Mouse (Mus musculus): ENCODE data around the gene Ppm1a. TPM values are rescaled to one million over a fixed set of nuclear protein-coding genes. Genes with fewer than 3 reads are reported as not detected.

The Ppm1a gene
- total and polyA plus RNA-seq, 2 experiments: 57.8 to 108 TPM

DNA sequence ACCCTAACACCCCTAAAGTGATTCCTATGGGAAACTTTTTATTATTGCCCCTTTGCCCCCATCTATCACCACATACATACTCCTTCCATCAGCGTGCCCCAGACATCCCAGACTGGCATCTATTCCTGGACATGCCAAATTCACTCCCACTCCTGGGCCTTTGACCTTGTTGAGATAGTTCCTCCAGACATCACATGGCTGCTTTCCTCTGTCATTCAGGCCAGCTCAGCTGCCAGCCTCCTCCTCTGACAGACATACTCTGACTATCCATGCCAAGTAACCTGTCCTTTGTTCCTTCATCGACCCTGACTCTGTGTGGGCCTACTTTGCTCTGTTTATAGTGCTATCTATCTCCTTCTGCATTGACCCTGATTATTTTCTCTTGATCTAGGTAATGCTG lies 6.6 kb upstream of the Ppm1a start:
- TF ChIP-seq POLR2A (IDR thresholded peaks at IDR 0.05; ENCODE audit: extremely low read depth, insufficient read depth, low read length) (no peak), CTCF (IDR thresholded peaks at IDR 0.05; ENCODE audit: low read depth, low read length) (no peak)
- Histone ChIP-seq H3K36me3 (ENCODE audit: control insufficient read depth, insufficient read depth, low read length) (no peaks in the 10 kb centered on the region), H3K27me3 (ENCODE audit: control insufficient read depth, insufficient read depth, low read length) (no peaks in the 10 kb centered on the region), H3K27ac (replicated peaks; ENCODE audit: insufficient read depth, low read depth, low read length) (peak overlapping the region; percentile 71; the same call in 1 of the 2 replicates), H3K9ac (ENCODE audit: low read depth, low read length) (no peak overlapping the region), H3K4me3 (ENCODE audit: insufficient read depth, low read depth, low read length) (no peak overlapping the region), H3K4me1 (ENCODE audit: control insufficient read depth, insufficient read depth, low read length) (peaks cover 8% of the 10 kb centered on the region), H3K79me2 (ENCODE audit: control insufficient read depth, insufficient read depth, low read length) (no peaks in the 10 kb centered on the region)
- peak; percentile 96 for DNase-seq (ENCODE audit: extremely low read depth, low read depth, low spot score)
- 35% methylated on average over 2 of the region's 2 CpGs for WGBS

DNA sequence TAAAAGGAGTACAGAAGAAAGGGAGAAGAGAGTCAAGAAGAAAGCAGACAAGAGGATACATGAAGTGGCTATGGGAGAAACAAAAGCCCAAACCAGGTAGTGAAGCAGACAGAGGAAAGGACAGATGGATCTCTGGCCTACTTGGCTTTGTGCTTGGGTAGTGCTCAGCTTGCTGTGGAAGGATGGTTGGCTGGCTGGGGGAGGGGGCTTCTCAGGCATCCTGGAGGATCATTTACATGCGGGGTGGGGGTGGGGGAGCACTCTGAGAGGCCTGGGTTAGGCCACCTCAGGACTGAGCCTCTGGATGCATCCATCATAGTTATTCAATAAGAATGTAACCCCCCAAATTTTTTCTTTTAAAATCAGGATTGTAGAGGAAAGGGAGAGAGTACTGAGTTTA lies 341 bp downstream of the Ppm1a start:
- Histone ChIP-seq H3K36me3 (ENCODE audit: control insufficient read depth, insufficient read depth, low read length) (no peaks in the 10 kb centered on the region), H3K79me2 (ENCODE audit: control insufficient read depth, insufficient read depth, low read length) (peaks cover 3% of the 10 kb centered on the region; the same call in 1 of the 2 replicates), H3K27ac (replicated peaks; ENCODE audit: insufficient read depth, low read depth, low read length) (no peak overlapping the region), H3K27me3 (ENCODE audit: control insufficient read depth, insufficient read depth, low read length) (no peaks in the 10 kb centered on the region), H3K4me1 (ENCODE audit: control insufficient read depth, insufficient read depth, low read length) (no peaks in the 10 kb centered on the region; the same call in 1 of the 2 replicates), H3K4me3 (ENCODE audit: insufficient read depth, low read depth, low read length) (no peak overlapping the region), H3K9ac (ENCODE audit: low read depth, low read length) (no peak overlapping the region)
- no peak for DNase-seq (ENCODE audit: extremely low read depth, low read depth, low spot score)
- WGBS: 60% methylated on average over 1 of the region's 1 CpGs
- TF ChIP-seq CTCF (IDR thresholded peaks at IDR 0.05; ENCODE audit: low read depth, low read length) (no peak), POLR2A (IDR thresholded peaks at IDR 0.05; ENCODE audit: extremely low read depth, insufficient read depth, low read length) (no peak)

DNA sequence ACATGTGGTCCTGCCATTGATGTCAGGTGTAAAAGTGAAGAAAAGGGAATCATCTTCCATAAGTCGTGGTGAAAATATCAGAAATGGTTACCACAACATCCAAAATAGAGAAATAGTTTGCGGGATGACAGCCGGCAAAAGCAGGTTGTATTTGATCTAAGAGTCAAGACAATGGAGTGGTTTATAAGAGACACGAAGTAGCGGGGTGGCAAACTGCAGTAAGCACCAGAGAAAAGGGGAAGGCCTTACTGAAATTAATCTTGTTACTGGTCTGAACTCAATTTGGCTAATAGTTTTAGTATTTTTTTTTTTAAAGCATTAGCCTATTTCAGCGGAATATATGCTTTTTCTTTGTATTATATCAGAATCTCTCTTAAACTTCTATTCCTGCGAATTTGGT lies 2.7 kb downstream of the Ppm1a start:
- peak overlapping the region; percentile 41 for H3K9ac ChIP-seq (ENCODE audit: low read depth, low read length)
- DNase-seq (ENCODE audit: extremely low read depth, low read depth, low spot score): no peak
- no peak overlapping the region for H3K27ac ChIP-seq (replicated peaks; ENCODE audit: insufficient read depth, low read depth, low read length)
- no peaks in the 10 kb centered on the region for H3K36me3 ChIP-seq (ENCODE audit: control insufficient read depth, insufficient read depth, low read length)
- H3K4me1 ChIP-seq (ENCODE audit: control insufficient read depth, insufficient read depth, low read length): peaks cover 5% of the 10 kb centered on the region
- H3K79me2 ChIP-seq (ENCODE audit: control insufficient read depth, insufficient read depth, low read length): peaks cover 9% of the 10 kb centered on the region; the same call in 1 of the 2 replicates
- H3K27me3 ChIP-seq (ENCODE audit: control insufficient read depth, insufficient read depth, low read length): no peaks in the 10 kb centered on the region
- TF ChIP-seq POLR2A (IDR thresholded peaks at IDR 0.05; ENCODE audit: extremely low read depth, insufficient read depth, low read length) (no peak), CTCF (IDR thresholded peaks at IDR 0.05; ENCODE audit: low read depth, low read length) (no peak)
- WGBS: 8% methylated on average over 7 of the region's 7 CpGs
- H3K4me3 ChIP-seq (ENCODE audit: insufficient read depth, low read depth, low read length): peak overlapping the region; percentile 27; the same call in 1 of the 2 replicates

DNA sequence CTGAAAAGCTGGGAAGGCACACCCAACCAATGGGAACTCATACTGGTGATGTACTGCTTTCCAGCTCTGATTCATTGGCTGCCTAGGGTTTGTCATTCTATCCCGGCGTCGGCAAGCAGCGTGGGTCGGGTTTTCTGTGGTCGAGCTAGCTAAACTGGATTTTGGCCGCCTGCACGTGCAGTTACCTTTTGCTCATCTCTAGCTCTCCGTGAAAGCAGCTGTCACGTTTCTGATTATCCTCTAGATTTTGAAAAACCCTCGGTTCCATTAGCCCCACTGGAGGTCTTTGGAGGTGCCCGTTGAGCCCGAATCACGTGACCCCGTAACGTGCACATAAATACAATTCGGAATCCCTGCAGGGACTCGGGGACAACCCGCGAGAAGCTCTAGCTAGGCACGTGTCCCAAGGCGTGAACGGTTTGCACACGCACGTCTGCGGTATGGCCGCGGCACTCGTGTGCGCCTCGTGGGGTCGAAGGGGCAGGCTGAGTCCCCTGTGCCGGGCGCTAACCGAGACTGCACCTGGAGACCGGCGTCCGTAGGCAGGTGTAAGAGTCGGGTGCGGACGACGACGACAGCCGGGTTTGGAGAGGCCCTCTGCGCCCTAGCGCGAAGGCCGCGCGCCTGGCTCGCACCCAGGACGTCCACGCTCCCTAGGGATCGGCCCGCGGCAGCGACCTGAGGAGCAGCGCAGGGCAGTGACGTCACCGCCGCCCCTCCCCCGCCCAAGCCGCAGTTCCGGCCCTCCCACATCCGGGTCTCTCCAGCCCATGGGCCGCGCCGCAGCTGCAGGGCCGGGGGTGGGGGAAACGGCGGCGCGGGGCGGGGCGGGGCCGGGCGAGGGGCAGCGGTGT lies 3.3 kb downstream of the Ppm1a start:
- Histone ChIP-seq H3K9ac (ENCODE audit: low read depth, low read length) (peak overlapping the region; percentile 98), H3K4me3 (ENCODE audit: insufficient read depth, low read depth, low read length) (peak overlapping the region; percentile 84), H3K4me1 (ENCODE audit: control insufficient read depth, insufficient read depth, low read length) (peaks cover 5% of the 10 kb centered on the region), H3K36me3 (ENCODE audit: control insufficient read depth, insufficient read depth, low read length) (no peaks in the 10 kb centered on the region; the same call in 1 of the 2 replicates), H3K79me2 (ENCODE audit: control insufficient read depth, insufficient read depth, low read length) (peaks cover 9% of the 10 kb centered on the region; the same call in 1 of the 2 replicates), H3K27ac (replicated peaks; ENCODE audit: insufficient read depth, low read depth, low read length) (peak overlapping the region; percentile 96), H3K27me3 (ENCODE audit: control insufficient read depth, insufficient read depth, low read length) (no peaks in the 10 kb centered on the region)
- TF ChIP-seq CTCF (IDR thresholded peaks at IDR 0.05; ENCODE audit: low read depth, low read length) (no peak), POLR2A (IDR thresholded peaks at IDR 0.05; ENCODE audit: extremely low read depth, insufficient read depth, low read length) (peak; percentile 61; the same call in 1 of the 2 replicates)
- DNase-seq (ENCODE audit: extremely low read depth, low read depth, low spot score): peak; percentile 91
- WGBS: under 1% methylated on average over 76 of the region's 78 CpGs

DNA sequence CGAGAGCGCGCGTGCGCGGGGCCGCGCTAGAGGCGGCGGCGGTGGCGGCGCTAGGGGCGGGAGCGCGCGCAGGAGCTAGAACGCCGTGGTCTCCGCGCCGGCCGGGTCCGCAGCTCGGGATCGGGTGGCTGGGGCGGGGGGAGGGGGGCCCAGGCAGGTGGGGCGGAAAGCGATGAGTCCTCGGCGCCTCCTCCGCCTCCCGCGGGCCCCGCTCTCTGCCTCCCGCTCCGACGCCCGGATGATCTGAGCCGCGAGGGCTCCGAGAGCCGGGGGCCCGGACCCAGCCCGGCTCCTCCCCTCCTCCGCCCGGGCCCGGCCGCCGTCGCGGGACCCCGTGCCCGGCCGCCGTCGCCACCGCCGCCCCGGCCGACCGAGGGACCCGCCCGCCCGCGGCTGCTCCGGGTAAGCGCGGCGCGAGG lies 4.0 kb downstream of the Ppm1a start:
- peak overlapping the region; percentile 72 for H3K4me3 ChIP-seq (ENCODE audit: insufficient read depth, low read depth, low read length)
- H3K27ac ChIP-seq (replicated peaks; ENCODE audit: insufficient read depth, low read depth, low read length): peak overlapping the region; percentile 76
- H3K9ac ChIP-seq (ENCODE audit: low read depth, low read length): peak overlapping the region; percentile 98
- DNase-seq (ENCODE audit: extremely low read depth, low read depth, low spot score): no peak
- H3K4me1 ChIP-seq (ENCODE audit: control insufficient read depth, insufficient read depth, low read length): peaks cover 5% of the 10 kb centered on the region
- 0% methylated on average over 38 of the region's 71 CpGs for WGBS
- H3K27me3 ChIP-seq (ENCODE audit: control insufficient read depth, insufficient read depth, low read length): no peaks in the 10 kb centered on the region
- peaks cover 9% of the 10 kb centered on the region; the same call in 1 of the 2 replicates for H3K79me2 ChIP-seq (ENCODE audit: control insufficient read depth, insufficient read depth, low read length)
- TF ChIP-seq POLR2A (IDR thresholded peaks at IDR 0.05; ENCODE audit: extremely low read depth, insufficient read depth, low read length) (0 out of 2 replicates have a peak, but pooled peaks have one; percentile 23), CTCF (IDR thresholded peaks at IDR 0.05; ENCODE audit: low read depth, low read length) (no peak)
- no peaks in the 10 kb centered on the region; the same call in 1 of the 2 replicates for H3K36me3 ChIP-seq (ENCODE audit: control insufficient read depth, insufficient read depth, low read length)
